Mouse (Mus musculus) cerebellum, adult 8-10 months (tissue): Measurements from ENCODE around the gene Grin3b.
A peak's percentile ranks its signal among the peaks of the same experiment; 100 is the strongest.
"Not testable (repeated sequence)": the region's sequence is repeated elsewhere in the genome, so short reads cannot be mapped to it uniquely, and the experiment has no call there.

ENCODE experiments used
- DNase-seq: peaks from one replicate; pipeline ENCODE4 v3.0.0; 2022

Grin3b gene

GRCm38 (mm10) chr10:79936284-79936910 is 34.1 kb upstream of the Grin3b start:
- DNase-seq = no peak

GRCm38 (mm10) chr10:79936911-79937441 is 33.5 kb upstream of the Grin3b start:
- peak; percentile 64 for DNase-seq

- no peak for DNase-seq
Observed at GRCm38 (mm10) chr10:79937775-79938526, 32.6 kb upstream of the Grin3b start.

- no peak for DNase-seq
Observed at GRCm38 (mm10) chr10:79940749-79941148, 29.8 kb upstream of the Grin3b start.

GRCm38 (mm10) chr10:79942988-79943387 is 27.5 kb upstream of the Grin3b start:
- no peak for DNase-seq

- DNase-seq = no peak
Observed at GRCm38 (mm10) chr10:79943471-79943901, 27.0 kb upstream of the Grin3b start.

GRCm38 (mm10) chr10:79945507-79946234 is 24.8 kb upstream of the Grin3b start:
- DNase-seq = no peak

- DNase-seq = no peak
Observed at GRCm38 (mm10) chr10:79946752-79947322, 23.7 kb upstream of the Grin3b start.

GRCm38 (mm10) chr10:79947502-79947901 is 23.0 kb upstream of the Grin3b start:
- no peak for DNase-seq

- no peak for DNase-seq
Observed at GRCm38 (mm10) chr10:79949873-79950272, 20.6 kb upstream of the Grin3b start.

GRCm38 (mm10) chr10:79950661-79951060 is 19.9 kb upstream of the Grin3b start:
- no peak for DNase-seq

GRCm38 (mm10) chr10:79953946-79954345 is 16.6 kb upstream of the Grin3b start:
- no peak for DNase-seq

GRCm38 (mm10) chr10:79955691-79956090 is 14.8 kb upstream of the Grin3b start:
- no peak for DNase-seq

- no peak for DNase-seq
Observed at GRCm38 (mm10) chr10:79956643-79957154, 13.8 kb upstream of the Grin3b start.

- DNase-seq = peak; percentile 83
Observed at GRCm38 (mm10) chr10:79958140-79958816, 12.2 kb upstream of the Grin3b start.

- not testable (repeated sequence) for DNase-seq
Observed at GRCm38 (mm10) chr10:79959412-79959811, 11.1 kb upstream of the Grin3b start.

- DNase-seq = peak; percentile 100
Observed at GRCm38 (mm10) chr10:79959847-79960601, 10.5 kb upstream of the Grin3b start, which contains the start of gene Wdr18. Wdr18 (plus strand) TSS chr10:79960152.

GRCm38 (mm10) chr10:79960671-79961294 is 9.7 kb upstream of the Grin3b start:
- no peak for DNase-seq

- DNase-seq = no peak
Observed at GRCm38 (mm10) chr10:79964727-79965126, 5.8 kb upstream of the Grin3b start.

- DNase-seq = no peak
Observed at GRCm38 (mm10) chr10:79965325-79965724, 5.2 kb upstream of the Grin3b start.

GRCm38 (mm10) chr10:79966886-79967400 is 3.6 kb upstream of the Grin3b start:
- DNase-seq = no peak
